Mouse (Mus musculus): Measurements from ENCODE around the gene Apba3. TPM values are rescaled to one million over a fixed set of nuclear protein-coding genes. Genes with fewer than 3 reads are reported as not detected.

Gene Apba3
- polyA plus RNA-seq, 1 experiment from 2014 or later: 55.0 TPM

DNA sequence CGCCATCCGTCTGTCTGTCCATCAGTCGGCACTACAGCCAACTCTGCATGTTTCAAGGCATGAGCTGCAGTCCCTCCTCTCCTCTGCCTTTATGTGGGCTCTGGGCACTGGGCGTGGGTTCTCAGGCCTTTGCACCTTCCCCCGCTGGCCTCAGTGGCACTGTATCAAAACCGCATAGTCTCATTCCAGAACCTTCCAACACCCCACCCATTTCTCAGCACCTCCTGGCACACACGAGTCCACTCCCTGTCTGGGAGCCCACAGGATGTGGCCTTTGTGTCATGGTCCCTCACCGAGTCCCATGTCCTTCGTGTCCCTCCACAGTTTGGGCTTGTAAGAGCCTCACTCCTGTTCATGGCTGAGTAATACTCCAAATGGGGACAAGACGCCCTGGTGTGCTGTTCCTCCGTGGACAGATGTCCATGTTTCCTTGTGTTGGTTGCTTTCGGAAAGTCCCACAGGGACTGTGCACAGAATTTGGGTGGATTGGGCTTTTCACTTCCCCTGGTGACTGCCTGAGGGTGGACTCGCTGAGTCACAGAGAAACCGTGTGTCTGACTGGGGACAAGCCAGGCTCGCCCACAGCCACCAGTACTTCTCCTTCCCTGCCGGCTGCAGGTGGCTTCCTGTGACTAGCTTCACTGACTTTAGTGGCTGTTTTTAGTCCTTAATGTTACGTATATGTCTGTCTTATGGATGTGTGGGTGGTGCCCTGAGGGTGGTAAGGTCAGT lies 31.8 kb downstream of the Apba3 start:
- H3K4me1 ChIP-seq (replicated peaks; ENCODE audit: control insufficient read depth, insufficient read depth, low read length): peaks cover 87% of the 10 kb centered on the region
- peak overlapping the region; percentile 59 for H3K27ac ChIP-seq (ENCODE audit: low read depth, low read length)
- no peak overlapping the region for H3K4me3 ChIP-seq (ENCODE audit: low read depth, low read length)
- no peak for DNase-seq (ENCODE audit: low spot score)
- no peaks in the 10 kb centered on the region for H3K9me3 ChIP-seq (ENCODE audit: control insufficient read depth, low read length)
- whole genome bisulfite sequencing: 82% methylated on average over 17 of the region's 17 CpGs
- no peaks in the 10 kb centered on the region for H3K27me3 ChIP-seq (replicated peaks; ENCODE audit: control insufficient read depth, insufficient read depth, low read length)
- peak overlapping the region; percentile 32 for H3K4me2 ChIP-seq
- H3K9ac ChIP-seq (ENCODE audit: low read depth, low read length): peak overlapping the region; percentile 27; the same call in 1 of the 2 replicates
- H3K36me3 ChIP-seq (ENCODE audit: control insufficient read depth, insufficient read depth, low read length): peaks cover 5% of the 10 kb centered on the region; the same call in 1 of the 2 replicates
- ATAC-seq (replicated peaks; ENCODE audit: low FRiP score): no peak

DNA sequence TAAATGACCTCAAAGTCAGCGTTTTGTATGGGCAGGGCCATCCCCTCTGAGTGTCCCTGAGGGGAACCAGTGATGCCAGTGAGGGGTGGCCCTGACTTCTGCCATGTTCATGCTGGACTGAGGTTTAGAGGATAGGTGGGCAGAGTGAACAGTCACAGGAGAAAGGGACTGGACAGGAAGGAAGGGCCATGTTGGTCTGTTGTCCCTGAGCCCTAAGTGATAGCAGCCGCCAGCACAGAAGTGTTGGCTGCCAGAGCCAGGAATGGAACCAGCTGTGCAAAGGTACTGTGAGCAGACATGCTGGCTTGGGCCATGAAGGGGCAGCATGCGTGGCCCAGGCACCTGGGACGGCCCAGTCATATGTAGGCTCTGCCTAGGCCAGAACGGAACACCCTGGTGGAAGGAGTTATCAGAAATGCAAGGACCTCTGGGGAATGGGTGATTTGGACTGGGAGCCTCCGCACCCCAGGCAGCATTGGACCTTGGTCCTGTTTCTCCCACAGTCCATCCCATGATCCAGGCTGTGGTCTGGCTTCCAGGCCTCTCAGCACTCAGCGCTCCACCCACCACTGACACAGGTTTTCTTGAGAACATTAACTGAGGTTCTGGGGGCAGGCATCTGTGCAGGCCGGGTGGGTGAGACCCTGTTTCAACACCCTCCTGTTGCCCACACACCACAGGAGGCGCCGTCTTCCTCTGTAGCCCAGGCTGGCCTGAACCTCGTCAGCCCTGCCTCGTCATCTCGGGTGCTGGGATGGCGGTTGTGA lies 33.0 kb downstream of the Apba3 start:
- Histone ChIP-seq H3K9ac (ENCODE audit: low read depth, low read length) (peak overlapping the region; percentile 1; the same call in 1 of the 2 replicates), H3K27ac (ENCODE audit: low read depth, low read length) (peak overlapping the region; percentile 80), H3K4me3 (ENCODE audit: low read depth, low read length) (no peak overlapping the region), H3K36me3 (ENCODE audit: control insufficient read depth, insufficient read depth, low read length) (peaks cover 5% of the 10 kb centered on the region; the same call in 1 of the 2 replicates), H3K9me3 (ENCODE audit: control insufficient read depth, low read length) (no peaks in the 10 kb centered on the region), H3K4me2 (peak overlapping the region; percentile 39), H3K4me1 (replicated peaks; ENCODE audit: control insufficient read depth, insufficient read depth, low read length) (peaks cover 86% of the 10 kb centered on the region), H3K27me3 (replicated peaks; ENCODE audit: control insufficient read depth, insufficient read depth, low read length) (no peaks in the 10 kb centered on the region)
- WGBS: 72% methylated on average over 14 of the region's 14 CpGs
- no peak for ATAC-seq (replicated peaks; ENCODE audit: low FRiP score)
- DNase-seq (ENCODE audit: low spot score): no peak

DNA sequence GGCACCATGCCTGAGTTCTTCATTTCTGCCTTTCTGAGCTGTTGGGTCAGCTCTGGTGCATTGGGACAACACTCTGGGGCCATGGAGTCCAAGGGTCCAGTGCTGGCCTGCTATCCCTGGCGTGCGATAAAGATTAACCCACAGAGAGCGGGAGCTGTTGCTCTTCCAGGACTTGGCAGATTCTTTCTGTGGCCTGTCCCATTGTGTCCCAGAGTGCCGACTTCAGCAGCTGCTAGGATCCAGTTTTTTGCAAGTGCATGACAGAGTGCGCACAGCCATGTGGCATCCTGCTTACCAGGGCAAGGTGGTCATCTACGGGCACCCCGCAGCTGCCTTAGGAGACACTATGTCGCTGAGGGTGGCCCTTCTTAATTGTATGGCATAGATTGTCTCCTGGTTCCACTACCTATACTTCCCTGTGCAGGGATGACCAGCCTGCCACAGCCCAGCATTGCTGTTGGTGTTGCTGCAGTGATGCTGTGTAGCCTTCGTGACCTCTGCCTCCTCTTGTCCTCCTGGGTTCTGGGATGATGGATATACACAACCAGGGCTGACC lies 33.7 kb downstream of the Apba3 start:
- Histone ChIP-seq H3K4me2 (peak overlapping the region; percentile 39), H3K4me1 (replicated peaks; ENCODE audit: control insufficient read depth, insufficient read depth, low read length) (peaks cover 84% of the 10 kb centered on the region), H3K4me3 (ENCODE audit: low read depth, low read length) (no peak overlapping the region), H3K36me3 (ENCODE audit: control insufficient read depth, insufficient read depth, low read length) (peaks cover 5% of the 10 kb centered on the region; the same call in 1 of the 2 replicates), H3K9ac (ENCODE audit: low read depth, low read length) (no peak overlapping the region), H3K9me3 (ENCODE audit: control insufficient read depth, low read length) (no peaks in the 10 kb centered on the region), H3K27me3 (replicated peaks; ENCODE audit: control insufficient read depth, insufficient read depth, low read length) (no peaks in the 10 kb centered on the region), H3K27ac (ENCODE audit: low read depth, low read length) (peak overlapping the region; percentile 80)
- DNase-seq (ENCODE audit: low spot score) (no peak), ATAC-seq (replicated peaks; ENCODE audit: low FRiP score) (no peak)
- 76% methylated on average over 9 of the region's 9 CpGs for WGBS

DNA sequence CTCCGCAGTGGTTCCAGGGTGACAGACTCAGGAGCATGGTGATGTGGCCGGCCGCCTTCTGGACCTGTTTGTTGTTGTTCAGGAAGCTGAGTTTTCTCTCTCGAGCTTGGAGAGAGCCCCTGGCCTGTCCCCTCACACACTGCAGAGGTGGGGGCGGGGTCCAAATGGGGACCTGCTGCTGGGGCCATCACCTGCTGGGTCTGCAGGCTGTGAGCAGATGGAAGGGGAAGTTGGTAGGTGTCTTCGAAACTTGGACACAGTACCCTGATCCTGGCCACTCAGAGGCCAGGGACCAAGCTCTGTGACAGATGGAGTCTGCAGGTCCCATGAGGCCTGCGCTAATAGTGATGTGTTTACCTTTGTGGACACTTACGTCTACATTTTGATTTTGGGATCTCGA lies 34.6 kb downstream of the Apba3 start:
- 72% methylated on average over 9 of the region's 9 CpGs for WGBS
- no peak for ATAC-seq (replicated peaks; ENCODE audit: low FRiP score)
- Histone ChIP-seq H3K9me3 (ENCODE audit: control insufficient read depth, low read length) (no peaks in the 10 kb centered on the region), H3K36me3 (ENCODE audit: control insufficient read depth, insufficient read depth, low read length) (peaks cover 9% of the 10 kb centered on the region; the same call in 1 of the 2 replicates), H3K27ac (ENCODE audit: low read depth, low read length) (no peak overlapping the region), H3K4me3 (ENCODE audit: low read depth, low read length) (no peak overlapping the region), H3K9ac (ENCODE audit: low read depth, low read length) (no peak overlapping the region), H3K27me3 (replicated peaks; ENCODE audit: control insufficient read depth, insufficient read depth, low read length) (no peaks in the 10 kb centered on the region), H3K4me1 (replicated peaks; ENCODE audit: control insufficient read depth, insufficient read depth, low read length) (peaks cover 78% of the 10 kb centered on the region), H3K4me2 (no peak overlapping the region)
- no peak for DNase-seq (ENCODE audit: low spot score)

DNA sequence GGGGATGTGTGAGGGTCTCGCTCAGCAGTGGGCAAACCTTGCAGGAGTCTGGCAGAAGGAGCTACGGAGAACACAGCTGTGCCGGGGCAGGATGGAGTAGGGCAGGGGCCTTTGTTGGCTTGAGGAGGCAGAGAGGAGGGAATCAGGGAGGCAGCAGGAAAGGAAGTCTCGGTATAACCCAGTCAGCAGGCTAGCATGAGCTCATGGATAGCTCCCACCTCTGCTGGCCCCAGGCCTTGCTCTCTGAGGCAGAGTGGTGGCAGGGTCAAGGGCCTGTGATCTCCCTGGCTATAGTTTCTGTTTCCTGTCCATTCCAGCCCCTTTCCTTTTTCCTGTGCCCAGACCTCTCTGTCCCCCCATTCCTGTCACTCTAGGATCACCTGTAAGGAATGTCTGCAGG lies 35.5 kb downstream of the Apba3 start:
- H3K9me3 ChIP-seq (ENCODE audit: control insufficient read depth, low read length): no peaks in the 10 kb centered on the region
- peak overlapping the region; percentile 25 for H3K9ac ChIP-seq (ENCODE audit: low read depth, low read length)
- ATAC-seq (replicated peaks; ENCODE audit: low FRiP score) (no peak), DNase-seq (ENCODE audit: low spot score) (no peak)
- 72% methylated on average over 4 of the region's 4 CpGs for WGBS
- H3K27me3 ChIP-seq (replicated peaks; ENCODE audit: control insufficient read depth, insufficient read depth, low read length): no peaks in the 10 kb centered on the region
- H3K4me3 ChIP-seq (ENCODE audit: low read depth, low read length): peak overlapping the region; percentile 2
- peaks cover 16% of the 10 kb centered on the region for H3K36me3 ChIP-seq (ENCODE audit: control insufficient read depth, insufficient read depth, low read length)
- H3K27ac ChIP-seq (ENCODE audit: low read depth, low read length): peak overlapping the region; percentile 50; the same call in 1 of the 2 replicates
- peaks cover 75% of the 10 kb centered on the region for H3K4me1 ChIP-seq (replicated peaks; ENCODE audit: control insufficient read depth, insufficient read depth, low read length)
- peak overlapping the region; percentile 55 for H3K4me2 ChIP-seq

DNA sequence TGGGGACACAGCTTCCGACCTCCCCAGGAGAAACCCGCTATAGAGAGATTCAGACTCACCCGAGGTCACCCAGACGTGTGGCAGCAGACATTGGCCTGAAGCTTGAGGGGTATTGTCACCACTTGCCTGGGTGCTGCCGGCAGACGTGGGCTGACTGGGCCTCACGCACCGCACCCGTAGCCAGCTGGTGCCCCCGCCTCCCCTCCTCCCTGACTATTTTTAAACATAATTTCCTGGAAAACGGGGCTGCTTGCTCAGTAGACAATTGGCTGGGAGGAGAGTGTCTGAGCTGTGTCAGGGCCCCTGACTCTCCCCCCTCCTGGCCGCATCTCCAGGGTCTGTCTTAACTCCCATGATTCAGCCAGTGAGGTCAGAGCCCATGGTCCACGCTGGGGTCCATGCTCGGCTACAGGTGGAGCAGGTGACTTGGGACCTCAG lies 36.0 kb downstream of the Apba3 start:
- WGBS: 33% methylated on average over 14 of the region's 14 CpGs
- ATAC-seq (replicated peaks; ENCODE audit: low FRiP score) (peak; percentile 53), DNase-seq (ENCODE audit: low spot score) (no peak)
- Histone ChIP-seq H3K9me3 (ENCODE audit: control insufficient read depth, low read length) (no peaks in the 10 kb centered on the region), H3K4me1 (replicated peaks; ENCODE audit: control insufficient read depth, insufficient read depth, low read length) (peaks cover 70% of the 10 kb centered on the region), H3K9ac (ENCODE audit: low read depth, low read length) (peak overlapping the region; percentile 25), H3K4me3 (ENCODE audit: low read depth, low read length) (peak overlapping the region; percentile 2), H3K4me2 (peak overlapping the region; percentile 55), H3K36me3 (ENCODE audit: control insufficient read depth, insufficient read depth, low read length) (peaks cover 21% of the 10 kb centered on the region), H3K27ac (ENCODE audit: low read depth, low read length) (peak overlapping the region; percentile 75), H3K27me3 (replicated peaks; ENCODE audit: control insufficient read depth, insufficient read depth, low read length) (no peaks in the 10 kb centered on the region)

DNA sequence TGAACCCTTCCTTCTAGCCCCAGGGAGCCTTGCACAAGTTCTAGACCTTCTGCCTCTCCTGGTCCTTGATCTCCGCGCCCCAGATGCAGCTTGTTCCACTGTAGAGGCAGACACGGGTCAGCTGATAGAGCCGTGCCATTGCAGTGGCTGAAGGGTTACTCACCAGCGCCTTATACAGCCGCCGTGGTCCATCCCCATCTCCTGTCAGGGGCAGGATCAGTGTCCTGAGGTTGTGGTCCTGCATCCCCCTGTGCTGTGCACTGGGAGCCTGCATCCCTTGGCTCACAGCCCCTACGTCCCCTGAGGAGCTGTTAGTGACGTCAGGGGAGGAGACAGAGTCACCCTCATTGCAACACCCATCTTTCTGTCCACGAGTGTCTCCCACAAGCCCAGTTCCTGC lies 36.5 kb downstream of the Apba3 start:
- H3K9ac ChIP-seq (ENCODE audit: low read depth, low read length): peak overlapping the region; percentile 25; the same call in 1 of the 2 replicates
- H3K4me2 ChIP-seq: peak overlapping the region; percentile 55
- no peaks in the 10 kb centered on the region for H3K27me3 ChIP-seq (replicated peaks; ENCODE audit: control insufficient read depth, insufficient read depth, low read length)
- no peak for DNase-seq (ENCODE audit: low spot score)
- no peaks in the 10 kb centered on the region for H3K9me3 ChIP-seq (ENCODE audit: control insufficient read depth, low read length)
- H3K27ac ChIP-seq (ENCODE audit: low read depth, low read length): peak overlapping the region; percentile 75
- peak; percentile 6; the same call in 1 of the 2 replicates for ATAC-seq (replicated peaks; ENCODE audit: low FRiP score)
- peaks cover 25% of the 10 kb centered on the region for H3K36me3 ChIP-seq (ENCODE audit: control insufficient read depth, insufficient read depth, low read length)
- 51% methylated on average over 10 of the region's 10 CpGs for WGBS
- H3K4me1 ChIP-seq (replicated peaks; ENCODE audit: control insufficient read depth, insufficient read depth, low read length): peaks cover 65% of the 10 kb centered on the region
- H3K4me3 ChIP-seq (ENCODE audit: low read depth, low read length): peak overlapping the region; percentile 2; the same call in 1 of the 2 replicates

DNA sequence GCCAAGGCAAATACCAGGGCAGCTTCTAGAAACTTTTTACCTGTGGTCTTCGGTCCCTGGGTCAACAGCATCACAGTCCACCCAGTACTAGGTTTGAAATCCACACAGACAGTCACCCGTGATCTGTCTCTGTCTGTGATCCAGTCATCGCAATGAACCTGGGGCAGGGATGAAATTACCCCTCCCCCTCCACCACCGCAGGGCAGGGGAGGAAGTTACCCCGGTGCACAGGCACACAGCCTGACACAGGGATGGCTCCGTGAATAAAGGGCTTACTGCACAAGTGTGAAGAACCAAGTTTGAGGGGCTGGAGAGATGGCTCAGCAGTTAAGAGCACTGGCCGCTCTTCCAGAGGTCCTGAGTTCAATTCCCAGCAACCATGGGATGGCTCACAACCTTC lies 37.0 kb downstream of the Apba3 start:
- Histone ChIP-seq H3K9ac (ENCODE audit: low read depth, low read length) (no peak overlapping the region), H3K27ac (ENCODE audit: low read depth, low read length) (no peak overlapping the region; the same call in 1 of the 2 replicates), H3K4me1 (replicated peaks; ENCODE audit: control insufficient read depth, insufficient read depth, low read length) (peaks cover 61% of the 10 kb centered on the region), H3K27me3 (replicated peaks; ENCODE audit: control insufficient read depth, insufficient read depth, low read length) (no peaks in the 10 kb centered on the region), H3K4me2 (peak overlapping the region; percentile 55), H3K4me3 (ENCODE audit: low read depth, low read length) (no peak overlapping the region), H3K36me3 (ENCODE audit: control insufficient read depth, insufficient read depth, low read length) (peaks cover 24% of the 10 kb centered on the region), H3K9me3 (ENCODE audit: control insufficient read depth, low read length) (no peaks in the 10 kb centered on the region)
- WGBS: 49% methylated on average over 7 of the region's 7 CpGs
- DNase-seq (ENCODE audit: low spot score) (no peak), ATAC-seq (replicated peaks; ENCODE audit: low FRiP score) (no peak)

All from liver, embryonic 11.5 days (tissue).